Mouse (Mus musculus) left cerebral cortex, postnatal 36 days (tissue): ENCODE results near the gene Selenoo. TPM values are rescaled to one million over a fixed set of nuclear protein-coding genes. Genes with fewer than 3 reads are reported as not detected.

ENCODE experiments used
- DNase-seq, 2 experiments: peaks; one replicate each; pipeline ENCODE4 v3.0.0; 2021 to 2022; ENCODE audit warnings: low spot score in 2 of 2, mixed read lengths in 1 of 2
- intact Hi-C: fragments of 180-260 bp; cut with DNase I; formaldehyde crosslinking; loops from one replicate; pipeline ENCODE4 v1.15.1; 2025
- total RNA-seq, 2 experiments: library from RNA; stranded (reverse); gene quantifications; 2 replicates each; pipeline ENCODE4 v1.2.3; 2021

Selenoo gene
- 10 to 100 TPM; 22.6 to 23.1 TPM for total RNA-seq

DNA sequence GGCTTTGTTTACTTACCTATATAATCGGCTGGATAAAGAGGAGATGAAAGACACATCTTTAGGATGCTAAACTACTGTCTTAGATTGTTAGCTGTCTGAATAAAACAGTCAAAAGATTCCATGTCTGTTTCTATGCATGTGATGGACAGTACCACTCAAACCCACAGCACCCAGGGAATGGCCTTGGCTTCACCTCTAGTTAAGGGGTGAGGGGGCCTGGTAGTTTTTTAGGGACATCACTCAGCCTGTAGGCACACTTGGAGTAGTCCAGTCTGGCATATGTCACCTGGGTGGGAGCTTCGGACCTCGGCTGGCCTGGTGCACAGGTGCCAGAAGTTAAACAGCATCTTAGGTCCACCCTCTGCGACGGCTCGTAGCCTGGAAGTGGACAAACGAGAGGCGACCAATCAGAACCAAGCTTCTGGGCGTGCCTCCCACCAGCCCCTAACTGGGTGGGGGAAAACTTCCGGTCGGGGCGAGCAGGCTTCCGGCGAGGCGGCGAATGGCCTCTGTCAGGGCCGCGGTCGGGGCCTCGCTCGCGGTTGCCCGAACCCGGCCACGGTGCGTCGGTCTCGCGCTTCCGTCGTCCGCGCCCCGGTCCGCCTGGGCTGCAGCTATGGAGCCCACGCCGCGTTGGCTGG, at the start of gene Selenoo:
Gene Selenoo (plus strand): TSS at position 478 of the 641 bp plus-strand sequence.
- peak; percentile 89 to 92 for DNase-seq

DNA sequence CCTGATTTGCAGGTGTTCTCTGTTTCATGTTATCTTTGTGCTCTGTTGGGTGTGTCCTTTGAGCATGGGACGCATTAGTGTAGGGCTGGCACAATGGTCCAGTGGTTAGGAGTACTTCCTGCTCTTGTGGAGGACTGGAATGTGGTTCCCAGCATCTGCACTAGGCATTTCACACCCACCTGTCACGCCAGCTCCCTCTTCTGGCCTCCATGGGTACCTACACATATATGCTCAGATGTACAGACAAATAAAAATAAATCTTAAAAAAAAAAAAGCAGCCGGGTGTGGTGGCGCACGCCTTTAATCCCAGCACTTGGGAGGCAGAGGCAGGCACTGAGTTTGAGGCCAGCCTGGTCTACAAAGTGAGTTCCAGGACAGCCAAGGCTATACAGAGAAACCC, 44.5 kb upstream of the Selenoo start:
- intact Hi-C loops: no loop called here
- DNase-seq: no peak

More for the DNA sequence above, at the start of gene Selenoo:
- intact Hi-C loops: loop anchor here (1.0 kb wide), 1 partner anchor 12 kb away; no protein-coding TSS in a partner anchor

DNA sequence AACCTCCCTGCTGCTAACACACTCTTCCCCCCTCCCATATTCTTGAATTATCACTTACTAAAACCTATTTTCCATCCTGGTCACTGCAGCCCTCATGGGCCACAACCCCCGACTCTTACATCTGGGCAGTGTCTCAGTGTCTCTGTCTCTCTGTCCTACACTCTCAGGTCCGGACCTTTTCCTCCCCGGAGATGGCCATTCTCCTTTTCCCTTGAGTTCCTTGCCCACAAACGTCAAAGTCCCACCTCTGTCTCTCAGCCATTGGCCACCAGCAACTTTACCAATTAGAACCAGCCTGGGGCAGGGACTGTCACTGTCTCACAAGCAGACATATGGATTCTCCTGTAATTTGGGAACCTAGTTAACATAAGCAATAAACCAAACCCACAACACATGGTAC, 42.5 kb upstream of the Selenoo start:
- DNase-seq: no peak
- intact Hi-C loops: no loop called here

DNA sequence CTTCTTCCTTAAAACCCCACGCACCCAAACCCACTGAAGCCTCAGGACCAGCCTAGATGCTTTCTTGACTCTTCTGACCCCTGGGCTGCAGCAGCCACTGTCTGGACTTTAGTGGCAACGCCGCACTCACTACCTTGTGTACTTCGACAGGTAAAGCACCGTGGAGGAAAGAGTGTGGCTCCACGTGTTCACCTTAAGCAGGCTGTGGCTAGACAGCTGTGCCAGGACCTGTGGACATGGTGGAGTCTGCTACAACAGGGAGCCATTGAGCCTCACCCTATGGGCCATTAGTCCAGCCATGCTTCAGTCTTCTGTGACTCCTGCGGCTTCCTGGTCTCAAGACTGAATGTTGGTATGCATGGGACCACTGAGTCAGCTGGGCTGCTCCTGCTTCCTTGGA, 34.2 kb upstream of the Selenoo start:
- no peak for DNase-seq
- intact Hi-C loops: loop anchor here (10.0 kb wide), 1 partner anchor 230 kb away; no protein-coding TSS in a partner anchor

DNA sequence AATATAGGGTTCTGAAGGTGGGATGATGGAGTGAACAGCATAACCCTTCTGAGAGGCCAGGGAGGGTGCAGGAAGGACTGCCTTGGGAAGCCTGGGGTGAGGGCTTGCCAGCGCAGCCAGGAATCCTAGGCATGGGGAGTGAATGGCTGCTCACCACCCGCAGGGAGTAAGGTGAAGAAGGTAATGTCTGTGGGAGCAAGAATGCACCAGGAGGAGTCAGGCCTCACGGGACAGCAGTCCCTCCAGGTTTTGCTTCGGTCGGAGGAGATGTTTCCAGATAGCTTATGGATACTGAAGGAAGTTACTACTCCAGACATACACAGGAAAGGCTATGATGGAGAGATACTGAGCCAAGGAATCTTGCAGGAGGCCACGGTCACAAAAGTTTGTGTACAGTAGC, 30.1 kb upstream of the Selenoo start:
- intact Hi-C loops: loop anchor here (10.0 kb wide), 1 partner anchor 234 kb away; no protein-coding TSS in a partner anchor
- DNase-seq: no peak

DNA sequence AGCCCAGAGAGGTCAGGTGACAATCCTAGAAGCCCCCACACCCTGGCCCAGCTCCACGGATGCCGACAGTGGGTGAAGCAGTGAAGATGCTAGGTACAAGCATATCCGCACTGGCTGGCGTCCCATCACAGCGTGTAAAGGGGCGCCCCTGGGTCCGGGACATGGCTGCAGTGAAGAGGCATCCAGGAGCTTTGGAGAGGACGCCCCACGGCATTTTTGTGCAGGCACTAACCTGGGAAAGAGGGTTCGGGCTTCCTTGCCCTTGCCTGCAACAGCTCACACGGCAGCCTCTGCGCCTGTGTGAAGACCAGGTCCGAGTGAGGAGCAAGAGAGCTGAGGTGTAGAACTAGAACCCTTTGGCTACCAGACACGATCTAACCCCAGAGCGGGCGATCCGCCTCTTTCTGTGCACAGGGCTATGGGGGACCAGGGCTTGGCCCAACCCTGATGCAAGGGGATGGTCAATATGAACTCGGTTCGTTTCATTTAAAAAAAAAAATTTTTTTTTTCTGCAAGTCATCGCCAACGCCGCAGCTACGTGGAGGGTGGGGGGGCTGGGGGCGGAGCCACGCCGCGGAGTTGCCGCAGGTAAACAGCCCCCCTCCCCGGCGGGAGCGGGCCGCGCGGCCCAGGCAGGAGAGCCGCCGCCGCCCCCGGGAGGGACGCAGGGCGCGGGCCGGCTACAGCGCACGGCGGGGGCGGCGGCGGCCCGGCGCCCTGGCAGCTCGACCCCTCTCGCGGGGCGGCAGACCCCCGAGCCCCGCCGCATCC, 29.5 kb upstream of the Selenoo start, which contains the start of gene Panx2:
Gene Panx2 (plus strand): TSS at position 574 of the 771 bp plus-strand sequence.
- DNase-seq: peak in 1 of 2 experiments; percentile 57
- intact Hi-C loops: loop anchor here (10.0 kb wide), 1 partner anchor 235 kb away; no protein-coding TSS in a partner anchor

DNA sequence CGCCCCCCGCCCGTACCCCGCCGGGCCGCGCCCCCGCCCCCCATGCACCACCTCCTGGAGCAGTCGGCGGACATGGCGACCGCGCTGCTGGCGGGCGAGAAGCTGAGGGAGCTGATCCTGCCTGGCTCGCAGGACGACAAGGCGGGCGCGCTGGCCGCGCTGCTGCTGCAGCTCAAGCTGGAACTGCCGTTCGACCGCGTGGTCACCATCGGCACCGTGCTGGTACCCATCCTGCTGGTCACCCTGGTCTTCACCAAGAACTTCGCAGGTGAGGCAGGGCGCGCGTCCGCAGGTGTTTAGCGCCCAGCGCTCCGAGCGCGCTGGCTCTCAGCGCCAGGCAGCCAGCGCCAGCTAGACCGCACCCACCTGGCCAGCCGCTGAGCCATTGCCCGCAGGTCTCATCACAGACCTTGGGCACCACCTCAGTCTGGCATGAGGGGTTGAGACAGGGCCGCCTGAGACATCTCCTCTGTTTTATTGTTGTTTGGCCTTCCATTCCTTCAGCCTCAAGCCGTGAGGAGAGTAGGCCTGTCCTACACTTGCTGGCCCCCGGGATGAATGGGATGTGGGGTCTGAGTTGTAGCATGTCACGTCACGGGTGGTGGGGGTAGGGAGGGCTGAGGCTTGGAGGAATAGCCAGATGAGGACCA, 28.7 kb upstream of the Selenoo start:
- intact Hi-C loops: loop anchor here (2.0 to 5.0 kb wide), 2 partner anchors 15 to 113 kb away; partner anchors contain the start of gene Trabd
- DNase-seq: peak; percentile 54 to 67

DNA sequence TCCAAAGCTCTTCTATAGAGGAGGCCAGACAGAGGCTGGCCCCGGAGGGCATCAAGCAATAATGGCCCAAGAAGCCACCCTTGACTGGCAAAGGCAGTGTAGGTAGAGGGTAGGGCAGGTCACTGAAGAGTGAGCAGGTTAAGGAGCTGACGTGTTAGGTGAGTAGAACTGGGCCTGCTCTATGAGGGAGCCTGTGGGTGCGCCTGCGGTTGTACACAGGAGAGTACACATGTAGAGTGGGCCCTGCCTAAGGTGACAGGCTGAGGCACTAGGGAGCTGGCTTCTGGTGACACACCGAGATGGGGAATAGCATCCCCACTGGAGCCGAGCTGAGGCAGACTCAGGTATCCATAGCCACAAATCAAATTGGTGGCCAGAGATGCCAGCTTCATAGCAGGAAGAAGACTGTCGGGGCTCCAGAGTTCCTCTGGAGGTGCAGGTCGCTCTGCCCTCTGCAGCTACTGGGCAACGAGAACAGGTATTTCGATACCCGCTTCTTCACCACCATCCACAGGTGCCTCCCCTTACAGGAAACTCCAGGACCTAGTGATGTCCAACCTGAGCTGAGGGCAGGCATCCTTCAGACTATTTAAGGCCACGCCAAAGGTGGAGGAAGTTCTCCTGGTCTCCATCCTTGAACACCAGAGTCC, 27.9 kb upstream of the Selenoo start:
- no peak for DNase-seq
- intact Hi-C loops: loop anchor here (2.0 to 5.0 kb wide), 2 partner anchors 14 to 114 kb away; partner anchors contain the start of gene Trabd

DNA sequence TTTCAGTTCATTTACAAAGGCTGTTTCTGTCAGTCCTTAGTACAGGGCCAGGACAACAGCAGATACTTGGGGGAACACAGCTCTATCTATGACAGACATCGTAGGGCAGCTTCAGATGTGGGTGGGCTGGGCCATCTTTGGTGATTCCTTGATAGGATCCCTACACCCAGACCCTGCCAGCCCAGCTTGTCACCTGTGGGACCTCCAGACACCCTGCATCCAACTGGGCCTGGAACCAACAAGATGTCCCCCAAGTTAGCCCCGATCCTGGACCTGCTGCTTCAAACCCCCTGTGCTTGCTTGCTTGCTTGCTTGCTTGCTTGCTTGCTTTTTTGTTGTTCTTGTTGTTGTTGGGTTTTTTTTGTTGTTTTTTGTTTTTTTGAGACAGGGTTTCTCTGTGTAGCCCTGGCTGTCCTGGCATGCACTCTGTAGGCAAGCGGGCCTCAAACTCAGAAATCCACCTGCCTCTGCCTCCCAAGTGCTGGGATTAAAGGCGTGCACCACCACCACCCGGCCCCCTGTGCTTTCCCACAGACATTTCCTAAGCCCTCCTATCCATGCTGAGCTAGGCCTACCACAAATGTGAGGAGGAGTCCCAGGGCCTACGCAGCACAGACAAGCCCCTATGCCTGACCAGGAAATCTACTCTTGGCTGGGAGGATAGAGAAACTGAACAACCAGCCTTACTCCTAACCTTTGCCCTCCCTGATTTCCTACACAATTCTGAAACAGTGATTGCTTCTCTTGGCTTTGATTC, 26.9 kb upstream of the Selenoo start:
- intact Hi-C loops: loop anchor here (2.0 to 5.0 kb wide), 2 partner anchors 13 to 115 kb away; partner anchors contain the start of gene Trabd
- peak in 1 of 2 experiments; percentile 2 for DNase-seq

DNA sequence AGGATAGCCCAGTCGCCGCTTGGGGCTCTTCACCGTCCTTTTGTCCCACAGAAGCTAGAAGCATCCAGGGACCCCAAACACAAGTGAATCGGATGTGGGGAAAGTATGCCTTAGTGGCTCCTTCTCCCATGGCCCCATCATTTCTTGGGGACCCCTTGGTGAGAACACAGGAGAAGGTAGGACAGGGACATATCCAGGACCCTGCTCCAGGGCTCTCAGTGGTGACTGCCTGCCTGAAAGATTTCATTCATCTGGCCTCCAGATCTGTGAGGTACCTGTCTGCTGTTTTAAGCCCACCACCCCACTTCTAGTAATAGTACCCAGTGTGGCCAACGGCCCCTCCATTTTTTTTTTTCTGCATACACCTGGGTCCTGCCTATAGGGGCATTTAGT, 26.4 kb upstream of the Selenoo start:
- intact Hi-C loops: loop anchor here (5.0 kb wide), 1 partner anchor 115 kb away; no protein-coding TSS in a partner anchor
- peak in 1 of 2 experiments; percentile 2 for DNase-seq

DNA sequence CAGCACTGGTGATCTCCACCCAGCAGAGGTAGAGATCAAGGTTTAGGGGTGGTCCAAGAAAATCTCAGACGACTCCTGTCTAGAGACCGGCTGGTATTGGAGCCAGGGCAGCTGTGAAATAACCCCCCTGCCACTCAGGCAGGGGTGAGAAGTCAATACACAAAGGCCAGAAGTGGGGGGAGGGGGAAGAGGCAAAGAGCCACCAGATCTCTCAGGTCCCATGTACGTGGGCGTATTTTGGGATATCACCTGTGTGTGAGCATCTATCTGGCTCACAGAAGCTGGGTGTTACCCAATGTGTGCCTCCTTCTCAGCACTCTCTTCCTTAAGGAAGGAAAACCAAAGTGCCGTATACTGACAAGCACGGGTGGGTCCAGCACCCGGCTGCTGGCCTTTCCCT, 25.9 kb upstream of the Selenoo start:
- intact Hi-C loops: loop anchor here (5.0 kb wide), 1 partner anchor 116 kb away; no protein-coding TSS in a partner anchor
- no peak for DNase-seq

DNA sequence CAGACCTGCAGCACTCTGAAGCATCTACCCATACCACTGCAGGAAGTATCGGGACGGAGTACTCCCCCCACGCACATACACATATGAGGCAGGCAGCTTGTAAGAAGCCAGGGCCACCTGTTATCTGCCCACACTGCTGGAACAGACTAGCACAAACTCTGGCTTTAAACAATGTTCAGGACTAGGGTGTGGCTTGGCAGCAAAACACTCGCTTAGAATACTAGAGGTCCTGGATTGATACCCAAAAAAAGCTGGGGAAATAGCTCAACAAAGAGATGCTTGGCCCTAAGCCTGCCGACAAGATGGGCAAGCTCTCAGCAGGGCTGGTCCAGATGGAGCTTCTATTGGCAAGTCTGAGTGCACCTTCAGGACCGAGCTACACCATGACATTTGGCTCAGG, 25.3 kb upstream of the Selenoo start:
- intact Hi-C loops: loop anchor here (5.0 kb wide), 1 partner anchor 116 kb away; no protein-coding TSS in a partner anchor
- DNase-seq: peak; percentile 62 to 73

DNA sequence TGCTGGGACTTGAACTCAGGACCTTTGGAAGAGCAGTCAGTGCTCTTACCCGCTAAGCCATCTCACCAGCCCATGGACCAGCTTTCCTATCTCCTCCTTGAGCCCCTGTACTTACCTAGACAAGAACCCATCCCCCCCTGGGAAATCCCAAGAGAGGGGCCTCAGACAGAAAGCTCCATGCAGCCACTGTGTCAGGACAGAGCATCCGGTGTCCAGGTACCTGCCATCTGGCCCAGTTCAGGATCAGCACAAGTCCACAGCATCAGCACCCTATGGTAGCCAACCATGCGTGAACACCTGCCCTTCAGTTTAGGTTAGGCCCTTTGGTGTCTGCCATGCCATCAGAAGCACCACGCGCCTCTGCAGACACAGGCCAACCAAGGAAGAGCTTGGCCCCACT, 24.0 kb upstream of the Selenoo start:
- intact Hi-C loops: loop anchor here (5.0 kb wide), 1 partner anchor 118 kb away; no protein-coding TSS in a partner anchor
- DNase-seq: peak in 1 of 2 experiments; percentile 3

DNA sequence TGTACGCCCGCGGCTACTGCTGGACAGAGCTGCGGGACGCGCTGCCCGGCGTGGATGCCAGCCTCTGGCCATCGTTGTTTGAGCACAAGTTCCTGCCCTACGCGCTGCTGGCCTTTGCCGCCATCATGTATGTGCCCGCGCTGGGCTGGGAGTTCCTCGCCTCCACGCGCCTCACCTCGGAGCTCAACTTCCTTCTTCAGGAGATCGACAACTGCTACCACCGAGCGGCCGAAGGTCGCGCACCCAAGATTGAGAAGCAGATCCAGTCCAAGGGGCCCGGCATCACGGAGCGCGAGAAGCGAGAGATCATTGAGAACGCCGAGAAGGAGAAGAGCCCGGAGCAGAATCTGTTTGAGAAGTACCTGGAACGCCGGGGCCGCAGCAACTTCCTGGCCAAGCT, 21.3 kb upstream of the Selenoo start:
- no peak for DNase-seq

DNA sequence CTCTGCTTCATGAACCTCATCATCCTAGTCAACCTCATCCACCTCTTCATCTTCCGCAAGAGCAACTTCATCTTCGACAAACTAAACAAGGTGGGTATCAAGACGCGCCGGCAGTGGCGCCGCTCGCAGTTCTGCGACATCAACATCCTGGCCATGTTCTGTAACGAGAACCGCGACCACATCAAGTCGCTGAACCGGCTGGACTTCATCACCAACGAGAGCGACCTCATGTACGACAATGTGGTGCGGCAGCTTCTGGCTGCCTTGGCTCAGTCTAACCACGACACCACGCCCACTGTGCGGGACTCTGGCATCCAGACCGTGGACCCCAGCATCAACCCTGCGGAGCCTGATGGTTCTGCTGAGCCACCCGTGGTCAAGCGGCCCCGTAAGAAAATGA, 20.7 kb upstream of the Selenoo start:
- no peak for DNase-seq
- intact Hi-C loops: no loop called here

More for the DNA sequence above, 21.3 kb upstream of the Selenoo start:
- intact Hi-C loops: no loop called here

DNA sequence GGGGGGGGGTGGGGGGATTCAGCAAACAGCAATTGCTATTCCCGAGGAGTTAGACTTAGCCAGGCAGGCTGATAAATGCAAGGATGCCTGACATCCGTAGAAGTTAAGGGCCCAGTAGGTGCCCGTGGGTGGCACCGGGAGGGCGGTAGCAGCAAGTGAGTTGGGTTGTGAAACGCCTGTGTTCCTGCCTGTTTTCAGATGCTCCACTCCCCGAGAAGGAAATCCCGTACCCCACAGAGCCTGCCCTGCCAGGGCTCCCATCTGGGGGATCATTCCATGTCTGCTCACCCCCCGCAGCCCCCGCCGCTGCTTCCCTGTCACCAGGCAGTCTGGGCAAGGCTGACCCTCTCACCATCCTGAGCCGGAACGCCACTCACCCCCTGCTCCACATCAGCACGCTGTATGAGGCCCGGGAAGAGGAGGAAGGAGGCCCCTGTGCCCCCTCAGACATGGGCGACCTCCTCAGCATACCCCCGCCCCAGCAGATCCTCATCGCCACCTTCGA, 19.5 kb upstream of the Selenoo start:
- DNase-seq: no peak
- intact Hi-C loops: no loop called here

DNA sequence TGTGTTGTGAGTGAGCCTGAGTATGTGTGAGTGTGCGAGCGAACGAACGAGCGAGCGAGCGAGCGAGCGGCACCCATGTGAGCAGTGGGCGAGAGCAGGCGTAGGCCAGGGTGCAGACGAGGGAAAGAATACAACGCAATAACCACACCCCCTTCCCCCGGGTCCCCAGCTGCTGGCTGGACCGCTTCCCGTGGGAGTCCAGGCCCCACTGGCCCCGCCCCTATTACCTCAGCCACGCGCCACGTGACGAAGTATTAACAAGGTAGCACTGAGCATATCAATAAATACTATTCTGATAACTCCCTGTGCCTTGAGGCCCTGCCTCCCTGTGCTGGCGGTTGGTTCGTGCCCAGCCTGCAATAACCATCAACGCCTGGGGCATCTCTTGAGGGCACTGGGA, 18.3 kb upstream of the Selenoo start:
- intact Hi-C loops: no loop called here
- no peak for DNase-seq

DNA sequence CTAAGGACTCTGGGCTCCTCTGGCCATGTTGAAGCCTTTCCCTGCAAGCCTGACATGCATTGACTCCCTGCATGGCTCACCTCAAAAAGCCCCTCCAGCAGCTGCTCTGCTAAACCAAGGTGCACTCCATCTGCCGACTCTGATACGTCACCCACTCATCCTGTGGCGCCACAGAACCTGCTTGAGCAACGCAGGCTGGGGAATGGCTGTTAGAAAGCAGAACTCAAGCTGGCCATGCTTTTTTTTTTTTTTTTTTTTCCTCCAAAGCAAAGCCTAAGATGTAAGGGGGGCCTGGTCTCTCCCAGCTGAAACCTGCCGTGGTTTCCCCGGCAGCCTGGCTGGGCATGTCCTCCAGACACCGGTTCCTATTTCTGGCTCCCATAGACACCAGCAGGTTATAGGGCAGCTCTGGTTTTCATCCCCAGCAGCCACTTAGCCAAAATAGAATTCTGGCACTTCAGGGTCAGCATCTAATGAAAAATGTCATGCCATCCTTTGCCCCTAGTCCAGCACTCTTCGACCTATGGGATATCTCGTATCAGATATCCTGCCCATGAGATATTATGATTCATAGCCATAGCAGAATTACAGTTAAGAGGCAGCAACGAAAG, 14.8 kb upstream of the Selenoo start:
- intact Hi-C loops: loop anchor here (2.0 kb wide), 1 partner anchor 13 kb away; no protein-coding TSS in a partner anchor

More for the DNA sequence above, 14.8 kb upstream of the Selenoo start:
- DNase-seq: no peak
